Mouse (Mus musculus) kidney, adult 9 months (tissue): ENCODE measurements at regions not wholly inside any gene's neighbourhood (a gene's known extent, or its start where the extent isn't known, plus 50 kb on each side); places are given as distances from the start of the nearest gene placed in this dataset.

Source experiments
- DNase-seq: peaks from one replicate; pipeline ENCODE4 v3.0.0; 2022

- no peak for DNase-seq
Observed at GRCm38 (mm10) chr7:92984701-92985682, 94.7 kb upstream of the Fam181b start.

GRCm38 (mm10) chr7:92985683-92986070, 94.0 kb upstream of the Fam181b start:
- no peak for DNase-seq

DNA sequence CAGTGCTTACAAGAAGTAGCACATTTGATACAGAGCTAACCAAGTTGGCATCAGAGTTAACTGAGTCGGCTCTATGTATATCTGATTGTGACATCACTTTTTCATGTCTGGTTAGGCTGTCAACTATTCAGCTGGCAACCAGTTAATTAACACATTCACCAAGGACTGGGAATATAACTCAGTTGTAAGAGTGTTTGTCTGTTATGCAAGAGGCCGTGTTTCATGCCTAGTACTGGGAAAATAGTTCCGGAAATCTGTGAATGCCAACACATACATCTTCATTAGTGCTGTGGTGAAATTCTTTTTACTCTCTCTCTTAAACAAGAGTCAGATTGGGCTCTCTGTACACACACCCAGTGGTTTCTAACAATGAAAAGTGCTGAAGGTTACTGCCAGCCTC, 80.8 kb upstream of the Fam181b start:
- DNase-seq = no peak

- peak; percentile 17 for DNase-seq
Observed at GRCm38 (mm10) chr7:93006694-93007231, 72.9 kb upstream of the Fam181b start.

GRCm38 (mm10) chr7:93007721-93008120, 71.9 kb upstream of the Fam181b start:
- no peak for DNase-seq

GRCm38 (mm10) chr7:93019390-93019789, 60.3 kb upstream of the Fam181b start:
- DNase-seq = no peak

GRCm38 (mm10) chr7:93023489-93024130, 56.1 kb upstream of the Fam181b start:
- DNase-seq = no peak

- DNase-seq = no peak
Observed at GRCm38 (mm10) chr7:93026231-93026630, 53.4 kb upstream of the Fam181b start.
